Mouse (Mus musculus) midbrain, embryonic 15.5 days (tissue): ENCODE results near the gene Art1. TPM values are rescaled to one million over a fixed set of nuclear protein-coding genes. Genes with fewer than 3 reads are reported as not detected.

Source experiments
- ATAC-seq: fragments of 200-750 bp; cut with Nextera tagmentation; replicated peaks from 2 replicates; pipeline ENCODE4 v1.8.0; 2017; ENCODE audit warnings: moderate TSS enrichment
- H3K27ac ChIP-seq: fragments of 300-500 bp; sonication (generic); 2 replicates; pipeline ENCODE4 v1.5.1; 2015; ENCODE audit warnings: mild to moderate bottlenecking, inconsistent platforms
- H3K27me3 ChIP-seq: fragments of 300-500 bp; sonication (generic); replicated peaks from 2 replicates; pipeline ENCODE4 v1.6.1; 2015; ENCODE audit warnings: inconsistent platforms
- H3K36me3 ChIP-seq: fragments of 300-500 bp; sonication (generic); replicated peaks from 2 replicates; pipeline ENCODE4 v1.6.1; 2015; ENCODE audit warnings: inconsistent platforms
- H3K4me1 ChIP-seq: fragments of 300-500 bp; sonication (generic); 2 replicates; pipeline ENCODE4 v1.6.1; 2015; ENCODE audit warnings: inconsistent platforms
- H3K4me2 ChIP-seq: fragments of 300-500 bp; sonication (generic); 2 replicates; pipeline ENCODE4 v1.6.1; 2015; ENCODE audit warnings: inconsistent platforms, mild to moderate bottlenecking, moderate library complexity
- H3K4me3 ChIP-seq: fragments of 300-500 bp; sonication (generic); 2 replicates; pipeline ENCODE4 v1.5.1; 2015; ENCODE audit warnings: mild to moderate bottlenecking, inconsistent platforms
- H3K9ac ChIP-seq: fragments of 300-500 bp; sonication (generic); 2 replicates; pipeline ENCODE4 v1.6.1; 2015; ENCODE audit warnings: mild to moderate bottlenecking, inconsistent platforms
- H3K9me3 ChIP-seq: fragments of 300-500 bp; sonication (generic); 2 replicates; pipeline ENCODE4 v1.6.1; 2016; ENCODE audit warnings: inconsistent platforms
- WGBS: fragments of 180-500 bp; shearing (Covaris S2); methylation state at CpG from one replicate; pipeline ENCODE4 v1.1.7; 2015; ENCODE audit warnings: mixed read lengths; 5-methylcytosine and 5-hydroxymethylcytosine counted together
- polyA plus RNA-seq: library from polyadenylated mRNA; unstranded; fragments of >200 nt; fragmentation: Nextera tagmentation; extraction: Ambion mirVana; gene quantifications from 2 replicates; pipeline ENCODE4 v1.2.1, GENCODE M21; 2015

Art1 gene
- polyA plus RNA-seq, 1 experiment from 2014 or later = 0.37 TPM

DNA sequence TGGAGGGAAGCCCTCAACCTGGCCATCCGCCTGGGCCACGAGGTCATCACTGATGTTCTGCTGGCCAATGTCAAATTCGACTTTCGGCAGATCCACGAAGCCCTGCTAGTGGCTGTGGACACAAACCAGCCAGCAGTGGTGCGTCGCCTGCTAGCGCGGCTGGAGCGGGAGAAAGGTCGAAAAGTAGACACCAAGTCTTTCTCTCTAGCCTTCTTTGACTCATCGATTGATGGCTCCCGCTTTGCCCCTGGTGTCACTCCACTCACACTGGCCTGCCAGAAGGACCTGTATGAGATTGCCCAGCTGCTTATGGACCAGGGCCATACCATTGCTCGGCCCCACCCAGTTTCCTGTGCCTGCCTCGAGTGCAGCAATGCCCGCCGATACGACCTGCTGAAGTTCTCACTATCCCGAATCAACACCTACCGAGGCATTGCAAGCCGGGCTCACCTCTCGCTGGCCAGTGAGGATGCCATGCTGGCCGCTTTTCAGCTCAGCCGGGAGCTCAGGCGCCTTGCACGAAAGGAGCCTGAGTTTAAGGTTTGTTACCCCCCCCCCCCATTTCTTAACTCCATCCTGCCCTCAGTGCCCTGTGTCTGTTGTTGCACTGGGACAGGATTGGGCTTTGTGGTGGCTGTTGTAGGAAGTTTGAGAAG lies 17.4 kb upstream of the Art1 start:
- WGBS = 94% methylated on average over 26 of the region's 26 CpGs
- H3K4me3 ChIP-seq = no peak overlapping the region
- no peak overlapping the region for H3K27ac ChIP-seq
- H3K27me3 ChIP-seq = no peaks in the 10 kb centered on the region
- H3K9ac ChIP-seq = no peak overlapping the region
- no peak overlapping the region for H3K4me2 ChIP-seq
- no peaks in the 10 kb centered on the region for H3K4me1 ChIP-seq
- H3K36me3 ChIP-seq = peaks cover 26% of the 10 kb centered on the region; the same call in 1 of the 2 replicates
- no peak for ATAC-seq
- H3K9me3 ChIP-seq = no peaks in the 10 kb centered on the region

DNA sequence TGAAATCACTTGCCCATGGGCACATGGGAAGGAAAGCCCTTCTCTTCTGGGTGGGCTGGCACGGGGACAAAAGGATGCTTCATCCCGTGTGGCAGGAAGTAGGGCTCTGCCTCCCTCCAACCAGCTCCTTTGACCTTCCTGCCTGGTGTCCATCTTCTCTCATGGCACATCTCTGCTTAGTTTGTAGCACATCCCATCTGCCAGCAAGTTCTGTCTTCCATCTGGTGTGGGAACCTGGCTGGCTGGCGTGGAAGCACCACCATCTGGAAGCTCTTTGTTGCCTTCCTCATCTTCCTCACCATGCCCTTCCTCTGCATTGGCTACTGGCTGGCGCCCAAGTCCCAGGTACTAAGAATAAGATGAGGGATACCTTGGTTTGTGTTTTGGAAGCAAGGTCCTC lies 14.2 kb upstream of the Art1 start:
- no peak overlapping the region for H3K4me2 ChIP-seq
- no peaks in the 10 kb centered on the region for H3K9me3 ChIP-seq
- H3K9ac ChIP-seq = no peak overlapping the region
- ATAC-seq = no peak
- WGBS = 92% methylated on average over 4 of the region's 4 CpGs
- H3K4me3 ChIP-seq = no peak overlapping the region
- 0 out of 2 replicates have a peak, but pooled peaks cover 2% of the 10 kb centered on the region for H3K36me3 ChIP-seq
- H3K27me3 ChIP-seq = no peaks in the 10 kb centered on the region
- H3K27ac ChIP-seq = no peak overlapping the region
- no peaks in the 10 kb centered on the region for H3K4me1 ChIP-seq

DNA sequence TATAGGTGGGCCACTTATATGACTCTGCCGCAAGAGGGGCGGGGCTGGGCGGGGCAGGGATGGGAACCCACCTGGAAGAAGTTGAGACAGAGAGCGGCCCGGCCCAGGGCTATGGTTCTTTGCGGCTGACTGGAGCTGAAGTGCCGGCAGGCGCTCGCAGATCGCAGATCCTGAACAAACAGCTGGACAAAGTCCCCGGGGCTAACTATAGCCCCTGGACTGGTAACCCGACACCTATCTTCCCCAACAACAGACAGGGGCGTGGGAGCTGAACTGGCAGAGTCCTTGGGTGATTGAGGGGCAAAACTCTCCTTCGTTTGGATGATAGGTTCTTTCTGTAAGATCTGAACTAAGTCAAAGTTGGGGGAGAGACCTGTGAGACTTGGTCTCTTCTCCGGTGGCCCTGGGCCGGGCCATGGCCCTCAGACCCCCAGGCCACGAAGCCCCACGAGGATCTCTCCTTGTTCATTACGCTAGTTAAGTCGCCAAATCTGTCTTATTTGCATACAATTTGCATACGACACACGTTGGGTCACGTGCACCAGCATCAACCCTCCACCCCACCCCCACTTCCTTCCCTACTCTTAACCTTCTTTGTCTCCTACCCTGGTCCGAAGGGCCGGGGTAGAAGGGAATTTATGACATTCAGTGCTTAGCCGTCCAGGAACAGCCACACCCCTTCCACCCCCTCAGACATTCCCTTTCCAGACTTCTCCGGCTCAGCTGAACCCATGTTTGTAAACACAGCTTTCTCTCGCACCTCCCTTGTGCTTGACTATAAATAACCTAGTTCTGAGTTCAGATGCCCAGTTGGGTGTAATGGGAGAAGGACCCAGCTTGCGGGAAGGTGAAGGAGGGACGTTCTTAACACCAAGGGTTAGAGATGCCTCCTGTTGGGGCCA lies 1.5 kb upstream of the Art1 start:
- peak; percentile 38; the same call in 1 of the 2 replicates for ATAC-seq
- H3K4me1 ChIP-seq = peaks cover 9% of the 10 kb centered on the region
- no peak overlapping the region for H3K9ac ChIP-seq
- H3K4me3 ChIP-seq = no peak overlapping the region
- peak overlapping the region; percentile 39 for H3K4me2 ChIP-seq
- H3K27ac ChIP-seq = no peak overlapping the region
- no peaks in the 10 kb centered on the region for H3K36me3 ChIP-seq
- no peaks in the 10 kb centered on the region for H3K9me3 ChIP-seq
- H3K27me3 ChIP-seq = no peaks in the 10 kb centered on the region
- WGBS = 6% methylated on average over 30 of the region's 30 CpGs

DNA sequence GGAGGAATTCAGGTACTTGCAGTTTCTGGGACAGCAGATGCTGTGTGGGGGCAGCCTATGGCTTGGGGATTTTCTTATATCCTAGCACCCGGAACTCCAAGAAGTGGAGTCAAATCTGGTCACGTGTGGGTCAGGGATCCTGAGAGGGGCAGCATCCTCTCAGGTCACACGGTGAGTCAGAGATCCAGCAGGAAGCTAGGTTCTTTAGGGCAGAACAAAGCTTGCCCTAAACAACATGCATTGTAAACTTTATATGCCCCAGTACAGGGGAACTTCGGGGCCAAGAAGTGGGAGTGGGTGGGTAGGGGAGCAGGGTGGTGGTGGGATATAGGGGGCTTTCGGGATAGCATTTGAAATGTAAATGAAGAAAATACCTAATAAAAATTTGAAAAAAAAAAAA lies 675 bp upstream of the Art1 start:
- H3K36me3 ChIP-seq = no peaks in the 10 kb centered on the region
- no peaks in the 10 kb centered on the region for H3K27me3 ChIP-seq
- H3K4me2 ChIP-seq = no peak overlapping the region
- peaks cover 9% of the 10 kb centered on the region for H3K4me1 ChIP-seq
- no peak overlapping the region for H3K9ac ChIP-seq
- WGBS = 67% methylated on average over 5 of the region's 5 CpGs
- H3K27ac ChIP-seq = no peak overlapping the region
- ATAC-seq = no peak
- no peaks in the 10 kb centered on the region for H3K9me3 ChIP-seq
- no peak overlapping the region for H3K4me3 ChIP-seq

DNA sequence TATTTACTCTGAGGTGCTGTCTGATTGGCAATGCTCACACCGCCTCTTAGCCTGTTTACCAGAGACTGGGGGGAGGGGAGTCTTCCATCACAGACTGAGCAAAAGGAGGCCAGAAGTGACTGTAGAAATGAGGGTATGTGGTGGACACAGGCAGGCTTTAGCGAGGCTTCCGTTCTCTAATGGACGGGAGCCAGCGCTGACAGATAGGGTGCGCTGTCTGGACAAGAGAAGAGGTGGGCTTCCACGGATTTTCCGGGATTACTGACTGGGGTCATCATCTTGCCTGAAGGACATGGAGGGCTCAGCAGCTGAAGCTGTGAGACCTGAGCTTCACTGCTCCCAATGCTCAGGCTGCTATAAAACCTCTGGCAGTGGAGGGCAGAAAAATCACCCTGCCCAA lies 698 bp downstream of the Art1 start:
- WGBS = 41% methylated on average over 8 of the region's 8 CpGs
- no peak for ATAC-seq
- Histone ChIP-seq H3K27me3 (no peaks in the 10 kb centered on the region), H3K9ac (no peak overlapping the region), H3K4me1 (peaks cover 15% of the 10 kb centered on the region), H3K27ac (no peak overlapping the region), H3K4me2 (no peak overlapping the region), H3K4me3 (no peak overlapping the region), H3K9me3 (no peaks in the 10 kb centered on the region), H3K36me3 (no peaks in the 10 kb centered on the region)

DNA sequence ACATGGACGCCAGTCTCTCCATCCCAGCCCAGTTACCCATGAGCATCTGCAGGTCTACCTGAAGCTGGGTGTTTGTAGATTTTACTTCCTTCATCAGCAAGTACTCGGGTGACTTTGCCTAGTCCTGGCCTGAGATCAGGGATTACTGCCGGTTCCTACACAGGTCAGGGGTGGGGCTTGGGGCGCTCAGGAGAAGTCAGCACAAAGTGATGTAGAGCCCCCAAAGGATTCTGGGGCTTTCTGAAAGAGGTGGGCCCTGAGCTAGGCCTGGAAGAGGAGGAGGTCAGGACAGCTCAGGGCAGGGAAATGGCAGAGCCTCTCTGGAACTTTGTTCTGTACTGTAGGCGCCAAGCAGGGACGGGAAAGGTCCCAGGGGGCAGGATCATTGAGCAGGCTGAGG lies 1.2 kb downstream of the Art1 start:
- no peaks in the 10 kb centered on the region for H3K36me3 ChIP-seq
- H3K4me1 ChIP-seq = peaks cover 16% of the 10 kb centered on the region
- H3K4me2 ChIP-seq = no peak overlapping the region
- no peak overlapping the region for H3K4me3 ChIP-seq
- 40% methylated on average over 6 of the region's 6 CpGs for WGBS
- H3K27ac ChIP-seq = no peak overlapping the region
- H3K27me3 ChIP-seq = no peaks in the 10 kb centered on the region
- ATAC-seq = no peak
- no peak overlapping the region for H3K9ac ChIP-seq
- no peaks in the 10 kb centered on the region for H3K9me3 ChIP-seq

DNA sequence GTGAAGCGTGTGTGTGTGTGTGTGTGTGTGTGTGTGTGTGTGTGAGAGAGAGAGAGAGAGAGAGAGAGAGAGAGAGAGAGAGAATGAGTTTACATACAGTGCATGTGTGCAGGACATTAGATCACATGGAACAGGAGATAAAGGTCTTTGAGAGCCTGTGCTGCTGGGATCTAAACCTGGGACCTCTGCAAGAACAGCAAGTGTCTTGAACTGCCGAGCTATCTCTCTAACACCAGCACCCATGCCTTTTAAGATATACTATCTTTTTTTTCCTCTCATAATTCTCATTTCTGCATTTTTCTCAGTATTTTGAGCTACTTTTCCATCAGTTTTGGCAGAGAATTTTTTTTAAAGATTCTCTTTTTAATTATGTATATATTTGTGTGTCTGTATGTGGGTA lies 2.0 kb downstream of the Art1 start:
- 84% methylated on average over 2 of the region's 2 CpGs for WGBS
- no peak overlapping the region for H3K9ac ChIP-seq

DNA sequence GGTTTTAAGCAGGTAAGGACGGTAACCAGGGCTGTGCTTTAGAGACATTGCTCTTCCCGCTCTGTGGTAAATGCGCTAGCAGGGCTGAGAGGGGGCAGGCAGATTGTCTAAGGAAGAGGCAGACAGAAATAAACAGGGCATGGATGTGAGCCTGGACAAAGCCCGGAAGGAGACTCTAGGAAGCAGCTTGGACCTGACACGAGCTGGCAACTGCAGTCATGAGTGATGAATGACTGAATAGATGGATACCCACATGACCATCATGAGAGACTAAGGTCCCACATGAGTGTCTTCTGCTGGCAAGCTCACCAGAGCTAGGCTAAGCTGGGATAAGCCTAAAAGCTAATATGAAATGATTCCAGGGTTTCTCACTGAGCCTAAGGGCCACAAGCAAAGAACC lies 2.6 kb downstream of the Art1 start:
- no peaks in the 10 kb centered on the region for H3K27me3 ChIP-seq
- H3K4me1 ChIP-seq = peaks cover 16% of the 10 kb centered on the region
- H3K27ac ChIP-seq = no peak overlapping the region
- H3K4me3 ChIP-seq = no peak overlapping the region
- H3K4me2 ChIP-seq = no peak overlapping the region
- 74% methylated on average over 5 of the region's 5 CpGs for WGBS
- ATAC-seq = no peak
- no peaks in the 10 kb centered on the region for H3K36me3 ChIP-seq
- no peak overlapping the region for H3K9ac ChIP-seq
- no peaks in the 10 kb centered on the region for H3K9me3 ChIP-seq

More for the DNA sequence above, 2.0 kb downstream of the Art1 start:
- no peak for ATAC-seq
- H3K9me3 ChIP-seq = no peaks in the 10 kb centered on the region
- H3K27ac ChIP-seq = no peak overlapping the region
- H3K36me3 ChIP-seq = no peaks in the 10 kb centered on the region
- H3K4me3 ChIP-seq = no peak overlapping the region
- no peaks in the 10 kb centered on the region for H3K27me3 ChIP-seq
- peaks cover 16% of the 10 kb centered on the region for H3K4me1 ChIP-seq
- no peak overlapping the region for H3K4me2 ChIP-seq

DNA sequence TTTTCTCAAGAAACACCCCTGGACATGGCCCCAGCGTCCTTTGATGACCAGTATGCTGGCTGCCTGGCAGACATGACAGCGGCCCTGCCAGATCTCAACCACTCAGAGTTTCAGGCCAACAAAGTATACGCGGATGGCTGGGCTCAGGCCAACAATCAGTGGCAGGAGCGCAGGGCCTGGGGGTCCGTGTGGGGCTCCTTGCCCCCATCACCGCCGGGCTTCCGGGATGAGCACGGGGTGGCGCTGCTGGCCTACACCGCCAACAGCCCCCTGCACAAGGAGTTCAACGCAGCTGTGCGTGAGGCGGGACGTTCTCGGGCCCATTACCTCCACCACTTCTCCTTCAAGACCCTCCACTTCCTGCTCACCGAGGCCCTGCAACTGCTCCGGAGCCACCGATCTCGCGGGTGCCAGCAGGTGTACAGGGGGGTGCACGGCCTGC lies 5.2 kb downstream of the Art1 start:
- H3K9me3 ChIP-seq = no peaks in the 10 kb centered on the region
- 22% methylated on average over 23 of the region's 23 CpGs for WGBS

DNA sequence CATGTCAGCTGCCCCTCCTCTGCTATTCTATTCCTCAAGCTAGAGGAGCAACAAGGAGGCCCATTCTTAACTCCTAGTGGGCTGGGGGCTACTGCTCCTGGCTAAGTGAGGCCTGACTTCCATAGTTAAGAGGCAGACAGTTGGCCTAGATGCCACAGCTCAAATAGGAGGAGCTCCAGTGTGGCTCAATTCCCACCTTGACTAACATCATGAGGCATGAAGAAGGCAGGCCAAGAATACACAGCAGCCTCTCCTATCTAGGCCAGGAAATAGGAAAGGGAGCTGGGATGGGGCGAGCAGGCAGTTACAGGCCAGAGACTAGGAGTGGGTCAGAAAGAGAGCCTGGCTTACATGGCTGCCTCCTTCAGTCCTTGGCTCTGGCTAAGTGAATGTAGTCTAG lies 6.7 kb downstream of the Art1 start:
- WGBS = 91% methylated on average over 1 of the region's 1 CpGs
- no peaks in the 10 kb centered on the region for H3K36me3 ChIP-seq
- ATAC-seq = 0 out of 2 replicates have a peak, but pooled peaks have one; percentile 19
- H3K4me2 ChIP-seq = no peak overlapping the region
- peaks cover 7% of the 10 kb centered on the region; the same call in 1 of the 2 replicates for H3K4me1 ChIP-seq
- H3K27me3 ChIP-seq = no peaks in the 10 kb centered on the region
- H3K9me3 ChIP-seq = no peaks in the 10 kb centered on the region
- no peak overlapping the region for H3K9ac ChIP-seq
- no peak overlapping the region for H3K27ac ChIP-seq
- no peak overlapping the region for H3K4me3 ChIP-seq

More for the DNA sequence above, 5.2 kb downstream of the Art1 start:
- H3K4me1 ChIP-seq = peaks cover 7% of the 10 kb centered on the region; the same call in 1 of the 2 replicates
- H3K27me3 ChIP-seq = no peaks in the 10 kb centered on the region
- ATAC-seq = peak; percentile 51
- peak overlapping the region; percentile 46 for H3K4me2 ChIP-seq
- H3K4me3 ChIP-seq = peak overlapping the region; percentile 24
- peak overlapping the region; percentile 24; the same call in 1 of the 2 replicates for H3K9ac ChIP-seq
- no peak overlapping the region for H3K27ac ChIP-seq
- no peaks in the 10 kb centered on the region for H3K36me3 ChIP-seq

DNA sequence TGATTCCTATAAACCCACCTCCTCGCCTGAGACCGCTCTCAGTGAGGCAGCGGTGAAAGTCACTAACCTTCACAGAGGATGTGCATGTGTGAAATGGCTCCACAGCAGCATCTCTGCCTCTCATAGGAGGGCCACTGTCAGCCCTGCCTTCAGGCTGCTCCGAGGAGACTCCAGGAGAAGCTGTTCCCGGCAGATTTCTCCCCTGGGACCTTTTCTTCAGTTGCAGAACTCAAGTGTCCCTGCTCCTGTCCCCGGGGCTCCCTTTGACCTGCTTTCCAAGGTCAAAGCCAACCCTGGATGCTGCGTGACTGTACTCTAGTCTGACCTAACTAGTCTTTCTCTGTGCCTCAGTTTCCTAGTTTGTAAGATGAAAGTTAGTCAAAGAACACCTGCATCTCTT lies 7.6 kb downstream of the Art1 start, which contains the start of gene Art5:
Gene Art5 (minus strand): TSS at position 319 of the 400 bp plus-strand sequence.
- ATAC-seq = no peak
- Histone ChIP-seq H3K9ac (no peak within 1 kb of the TSS), H3K4me2 (no peak within 1 kb of the TSS), H3K27ac (no peak within 1 kb of the TSS), H3K36me3 (no peaks in the 10 kb centered on the region), H3K4me1 (peaks cover 7% of the 10 kb centered on the region; the same call in 1 of the 2 replicates), H3K4me3 (no peak within 1 kb of the TSS), H3K27me3 (no peaks in the 10 kb centered on the region), H3K9me3 (no peaks in the 10 kb centered on the region)
- WGBS = 81% methylated on average over 7 of the region's 7 CpGs

DNA sequence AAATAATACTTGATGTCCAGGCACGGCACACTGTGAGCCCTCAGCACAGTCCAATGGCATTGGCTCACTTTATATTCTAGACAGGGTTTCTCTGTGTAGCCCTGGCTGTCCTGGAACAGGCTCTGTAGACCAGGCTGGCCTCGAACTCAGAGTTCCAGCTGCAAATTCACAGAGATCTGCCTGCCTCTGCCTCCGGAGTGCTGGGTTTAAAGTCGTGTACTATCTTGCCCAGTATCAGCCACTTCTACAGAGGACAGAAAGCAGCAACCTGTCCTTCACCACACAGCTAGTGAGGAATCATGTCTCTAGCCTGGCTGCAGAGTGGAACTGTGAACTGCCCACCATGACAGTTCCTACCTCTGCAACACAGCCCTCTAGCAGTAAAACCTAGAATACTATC lies 8.2 kb downstream of the Art1 start:
- 91% methylated on average over 4 of the region's 4 CpGs for WGBS
- Histone ChIP-seq H3K27ac (no peak overlapping the region), H3K4me3 (no peak overlapping the region), H3K9me3 (no peaks in the 10 kb centered on the region), H3K4me1 (peaks cover 7% of the 10 kb centered on the region; the same call in 1 of the 2 replicates), H3K9ac (no peak overlapping the region), H3K27me3 (no peaks in the 10 kb centered on the region), H3K4me2 (no peak overlapping the region), H3K36me3 (no peaks in the 10 kb centered on the region)
- ATAC-seq = no peak
